Mouse (Mus musculus) layer of hippocampus, postnatal 25 days (tissue): ENCODE data around the gene Mettl3. TPM values are rescaled to one million over a fixed set of nuclear protein-coding genes. Genes with fewer than 3 reads are reported as not detected.
A peak's percentile ranks its signal among the peaks of the same experiment; 100 is the strongest.

Source experiments
- DNase-seq, 2 experiments: peaks; one replicate each; pipeline ENCODE4 v3.0.0; 2022; ENCODE audit warnings: mixed read lengths in 2 of 2, low spot score in 1 of 2; ENCODE audit errors: extremely low spot score in 1 of 2
- total RNA-seq, 2 experiments: library from RNA; stranded (reverse); gene quantifications; 2 replicates each; pipeline ENCODE4 v1.2.3; 2021

Gene Mettl3
- total RNA-seq, 2 experiments from 2014 or later: 39.1 to 48.8 TPM

DNA sequence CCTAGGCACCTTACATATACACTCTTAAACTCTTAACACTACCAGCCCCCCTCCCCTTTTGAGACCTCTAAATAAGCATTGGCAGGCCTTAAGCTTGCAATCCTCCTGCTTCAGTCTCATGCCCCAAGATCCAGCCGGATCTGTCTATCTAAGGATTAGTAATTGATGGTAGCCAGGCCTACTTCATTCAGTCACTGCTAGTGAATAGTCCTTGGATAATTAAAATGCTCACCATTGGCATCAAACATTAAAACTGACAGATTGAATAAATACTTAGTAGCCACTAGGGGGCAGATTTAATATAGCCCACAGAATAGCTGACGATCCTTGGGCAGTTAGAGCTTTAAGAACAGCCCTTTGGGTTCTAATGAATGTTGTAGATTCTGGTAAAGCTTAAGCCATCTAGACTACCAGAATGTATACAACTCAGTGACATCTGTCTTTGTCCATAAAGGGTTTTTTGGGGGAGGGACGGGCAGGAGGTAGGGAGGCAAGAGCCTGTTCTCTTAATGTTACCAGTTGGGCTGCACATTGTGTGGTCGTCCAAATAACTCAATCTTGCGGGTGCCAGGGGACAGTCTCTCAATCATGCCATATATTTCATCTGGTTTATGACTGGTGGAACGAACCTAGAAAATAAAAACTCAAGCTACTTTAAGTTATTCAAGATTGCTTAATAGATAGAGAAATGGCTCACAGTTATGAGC, 9.2 kb downstream of the Mettl3 start:
- DNase-seq: no peak

DNA sequence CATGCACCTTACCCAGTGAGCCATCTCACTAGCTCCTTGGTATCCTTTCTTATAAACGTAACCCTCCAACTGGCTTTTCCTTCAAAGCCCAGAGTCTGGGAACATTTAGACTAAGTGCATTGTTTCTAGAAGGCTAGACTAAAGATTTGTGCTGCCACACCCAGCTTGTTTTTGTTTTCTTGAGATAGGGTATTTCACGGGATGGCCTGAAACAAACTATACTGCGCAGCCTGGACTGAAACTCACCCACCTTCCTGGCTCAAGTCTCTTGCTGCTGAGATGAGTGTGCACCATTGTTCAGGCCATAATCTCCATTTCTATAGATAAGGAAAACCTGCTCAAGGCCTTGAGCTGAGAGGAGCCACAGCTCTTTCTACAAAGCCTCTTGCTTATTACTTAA, 20.7 kb downstream of the Mettl3 start:
- DNase-seq: no peak

DNA sequence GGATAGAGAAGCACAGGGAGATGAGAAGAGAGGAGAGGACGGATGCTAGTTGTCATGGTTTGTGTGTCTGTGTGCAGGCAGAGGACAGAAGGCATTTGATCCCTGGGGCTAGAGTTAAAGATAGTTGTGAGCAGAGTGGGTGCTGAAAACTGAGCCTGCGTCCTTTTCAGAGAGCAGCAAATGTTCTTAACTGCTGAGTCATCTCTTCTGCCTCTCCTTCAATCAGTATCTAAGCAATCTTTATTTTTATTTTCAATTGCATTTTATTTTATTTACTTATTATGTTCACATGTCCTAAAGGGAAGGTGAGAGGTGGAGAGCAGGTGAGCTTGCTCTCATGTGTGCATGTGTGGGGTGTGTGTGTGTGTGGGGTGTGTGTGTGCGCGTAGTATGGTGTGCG, 21.3 kb downstream of the Mettl3 start:
- DNase-seq: no peak

DNA sequence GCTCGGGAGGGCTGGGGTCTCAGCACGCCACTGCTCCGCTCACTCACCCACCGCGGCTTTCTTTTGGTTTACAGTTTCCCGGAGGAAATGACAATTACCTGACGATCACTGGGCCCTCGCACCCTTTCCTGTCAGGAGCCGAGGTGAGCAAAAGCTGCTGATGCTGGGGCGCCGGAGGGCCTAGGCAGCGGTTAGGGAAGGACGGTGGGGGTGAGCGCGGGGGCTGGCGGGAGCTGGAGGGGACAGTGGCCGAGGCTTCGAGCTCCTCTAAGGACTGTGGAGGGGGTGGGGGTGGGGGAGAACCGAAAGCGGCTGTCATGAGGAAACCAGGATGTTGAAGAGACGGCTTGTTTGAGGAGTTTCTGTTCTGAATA, 25.2 kb downstream of the Mettl3 start:
- DNase-seq: no peak

- DNase-seq: peak; percentile 98
These were observed 25.8 kb downstream of the Mettl3 start, which contains the start of the genes Tox4 and Rab2b for GRCm38 (mm10) chr14:52278932-52279746. TSS of gene Tox4 (plus strand) at chr14:52279146. TSS of gene Rab2b (minus strand) at chr14:52279545.

- no peak for DNase-seq
These were observed 27.7 kb downstream of the Mettl3 start for GRCm38 (mm10) chr14:52277210-52277609.

- no peak for DNase-seq
These were observed 32.1 kb downstream of the Mettl3 start for GRCm38 (mm10) chr14:52272781-52273180.

- DNase-seq: peak; percentile 89 to 98
These were observed 47.3 kb downstream of the Mettl3 start, which contains the start of gene Chd8 for GRCm38 (mm10) chr14:52257484-52258213. TSS of gene Chd8 (minus strand) at chr14:52257780.

DNA sequence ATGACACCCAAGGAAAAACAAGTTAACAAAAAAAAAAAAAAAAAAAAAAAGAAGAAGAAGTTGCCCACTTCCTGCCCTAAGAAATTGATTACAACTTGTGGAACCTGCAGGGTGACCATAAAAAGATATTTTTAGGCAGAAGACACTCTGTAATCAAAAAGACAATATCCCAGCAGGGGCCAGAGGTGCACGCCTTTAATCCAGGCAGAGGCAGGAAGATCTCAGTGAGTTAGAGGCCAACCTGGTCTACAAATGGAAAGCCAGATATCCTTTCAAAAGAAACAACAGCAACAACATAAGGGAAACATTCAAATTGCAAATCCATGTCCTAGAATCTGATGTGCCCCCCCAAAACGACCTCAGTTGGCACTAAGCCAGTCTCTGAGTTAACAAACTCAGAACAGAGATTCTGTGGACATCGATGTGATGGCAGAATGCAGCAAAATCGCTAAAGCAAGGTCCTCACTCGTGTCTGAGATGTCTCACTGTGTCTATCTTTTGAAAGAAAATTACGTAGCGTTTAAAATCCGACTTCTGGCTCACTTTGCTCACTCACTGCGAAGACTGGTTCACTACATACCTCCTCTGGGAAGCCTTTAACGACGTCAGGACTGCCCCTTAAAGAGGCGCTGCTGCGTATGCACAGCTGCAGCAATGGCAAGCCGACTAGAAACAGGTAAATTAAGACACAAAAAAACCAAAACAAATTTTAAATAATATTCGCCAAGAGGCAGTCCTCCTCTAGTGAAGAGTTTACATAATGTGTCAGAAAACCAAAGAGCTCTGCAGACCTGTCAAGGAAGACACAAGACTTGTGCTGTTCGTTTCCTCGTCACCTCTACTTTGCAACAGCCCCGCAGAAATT, 48.4 kb downstream of the Mettl3 start:
- no peak for DNase-seq

DNA sequence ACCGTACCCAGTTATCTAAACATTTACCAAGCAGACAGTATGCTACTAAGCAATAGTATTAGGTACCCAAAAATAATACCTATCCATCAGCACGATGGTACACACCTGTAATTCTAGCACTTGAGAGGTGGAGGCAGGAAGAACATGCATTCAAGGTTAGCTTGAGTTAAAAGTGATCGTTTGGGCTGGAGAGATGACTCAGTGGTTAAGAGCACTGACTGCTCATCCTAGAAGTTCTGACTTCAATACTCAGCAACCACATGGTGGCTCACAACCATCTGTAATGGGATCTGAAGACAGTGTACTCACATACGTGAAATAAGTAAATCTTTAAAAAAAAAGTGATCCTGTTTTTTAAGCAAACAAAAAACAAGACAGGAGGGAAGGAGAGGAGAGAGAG, 58.8 kb downstream of the Mettl3 start:
- no peak for DNase-seq

Other genes with a start within 250 kb of the Mettl3 start
- gene Hnrnpc, start 201.1 kb downstream of the Mettl3 start, total RNA-seq: 100 to 1,000 TPM; 253 to 273 TPM
- gene Rpgrip1, start 194.4 kb downstream of the Mettl3 start, total RNA-seq: 1 to 10 TPM in 1 of 2 experiments, under 1 TPM in 1; 0.84 to 1.9 TPM
- 10 to 100 TPM; 50.2 to 50.9 TPM for gene Supt16, start 107.7 kb downstream of the Mettl3 start, total RNA-seq
- gene Chd8, start 47.3 kb downstream of the Mettl3 start, total RNA-seq: 100 to 1,000 TPM; 104 to 123 TPM
- 10 to 100 TPM; 57.1 to 57.5 TPM for gene Tox4, start 26.0 kb downstream of the Mettl3 start, total RNA-seq
- gene Rab2b, start 25.6 kb downstream of the Mettl3 start, total RNA-seq: 10 to 100 TPM; 36.0 to 38.2 TPM
- gene Sall2, start 23.6 kb upstream of the Mettl3 start, total RNA-seq: 10 to 100 TPM; 44.9 to 48.8 TPM
- gene Olfr1513, start 51.3 kb upstream of the Mettl3 start, total RNA-seq: not detected
- gene Olfr1512, start 74.0 kb upstream of the Mettl3 start, total RNA-seq: not detected
- not detected for gene Olfr1511, start 92.3 kb upstream of the Mettl3 start, total RNA-seq
- not detected for gene Olfr1510, start 109.2 kb upstream of the Mettl3 start, total RNA-seq
- gene Olfr1509, start 137.9 kb upstream of the Mettl3 start, total RNA-seq: not detected
- gene Olfr1508, start 162.4 kb upstream of the Mettl3 start, total RNA-seq: not detected
- gene Olfr1507, start 190.6 kb upstream of the Mettl3 start, total RNA-seq: not detected